Mouse (Mus musculus): ENCODE data around the gene Ppfia4. TPM values are rescaled to one million over a fixed set of nuclear protein-coding genes. Genes with fewer than 3 reads are reported as not detected.

Gene Ppfia4
- total and polyA plus RNA-seq, 2 experiments = 0.46 to 1.4 TPM

DNA sequence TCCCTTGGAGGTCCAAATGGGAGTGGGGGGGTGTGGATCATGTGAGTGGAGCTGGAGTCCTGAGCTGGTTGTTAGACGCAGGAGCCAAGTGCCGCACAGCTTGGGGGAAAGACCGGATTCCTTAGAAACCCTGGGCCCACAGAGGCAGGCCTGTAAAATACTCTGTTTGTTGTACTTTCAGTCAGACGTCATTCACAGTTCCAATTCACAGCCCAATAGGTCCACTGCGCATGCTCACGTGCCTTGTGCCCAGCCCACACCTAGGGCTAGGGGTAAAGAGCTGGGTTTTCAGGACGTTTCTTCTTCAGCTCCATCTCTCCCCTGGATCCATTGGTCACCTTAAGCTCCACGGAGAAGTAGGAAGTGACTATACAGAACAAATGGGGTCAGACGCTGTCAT lies 40.1 kb downstream of the Ppfia4 start:
- TF ChIP-seq POLR2A (IDR thresholded peaks at IDR 0.05; ENCODE audit: extremely low read depth, insufficient read depth, low read length) = no peak
- TF ChIP-seq CTCF (IDR thresholded peaks at IDR 0.05; ENCODE audit: low read depth, low read length) = no peak
- no peaks in the 10 kb centered on the region for H3K79me2 ChIP-seq (ENCODE audit: control insufficient read depth, insufficient read depth, low read length)
- no peak overlapping the region for H3K9ac ChIP-seq (ENCODE audit: low read depth, low read length)
- WGBS = 92% methylated on average over 9 of the region's 9 CpGs
- no peak for DNase-seq (ENCODE audit: extremely low read depth, low read depth, low spot score)
- H3K27ac ChIP-seq (replicated peaks; ENCODE audit: insufficient read depth, low read depth, low read length) = no peak overlapping the region
- no peak overlapping the region for H3K4me3 ChIP-seq (ENCODE audit: insufficient read depth, low read depth, low read length)
- peaks cover 9% of the 10 kb centered on the region for H3K4me1 ChIP-seq (ENCODE audit: control insufficient read depth, insufficient read depth, low read length)
- H3K27me3 ChIP-seq (ENCODE audit: control insufficient read depth, insufficient read depth, low read length) = no peaks in the 10 kb centered on the region
- no peaks in the 10 kb centered on the region for H3K36me3 ChIP-seq (ENCODE audit: control insufficient read depth, insufficient read depth, low read length)

- Histone ChIP-seq H3K4me1 (ENCODE audit: control insufficient read depth, insufficient read depth, low read length) (peaks cover 9% of the 10 kb centered on the region), H3K9ac (ENCODE audit: low read depth, low read length) (no peak overlapping the region), H3K79me2 (ENCODE audit: control insufficient read depth, insufficient read depth, low read length) (no peaks in the 10 kb centered on the region), H3K36me3 (ENCODE audit: control insufficient read depth, insufficient read depth, low read length) (no peaks in the 10 kb centered on the region), H3K27me3 (ENCODE audit: control insufficient read depth, insufficient read depth, low read length) (no peaks in the 10 kb centered on the region), H3K27ac (replicated peaks; ENCODE audit: insufficient read depth, low read depth, low read length) (no peak overlapping the region), H3K4me3 (ENCODE audit: insufficient read depth, low read depth, low read length) (no peak overlapping the region)
- TF ChIP-seq CTCF (IDR thresholded peaks at IDR 0.05; ENCODE audit: low read depth, low read length) = no peak
- DNase-seq (ENCODE audit: extremely low read depth, low read depth, low spot score) = no peak
- 65% methylated on average over 5 of the region's 5 CpGs for WGBS
These were observed 40.7 kb downstream of the Ppfia4 start for GRCm38 (mm10) chr1:134292073-134292472.

DNA sequence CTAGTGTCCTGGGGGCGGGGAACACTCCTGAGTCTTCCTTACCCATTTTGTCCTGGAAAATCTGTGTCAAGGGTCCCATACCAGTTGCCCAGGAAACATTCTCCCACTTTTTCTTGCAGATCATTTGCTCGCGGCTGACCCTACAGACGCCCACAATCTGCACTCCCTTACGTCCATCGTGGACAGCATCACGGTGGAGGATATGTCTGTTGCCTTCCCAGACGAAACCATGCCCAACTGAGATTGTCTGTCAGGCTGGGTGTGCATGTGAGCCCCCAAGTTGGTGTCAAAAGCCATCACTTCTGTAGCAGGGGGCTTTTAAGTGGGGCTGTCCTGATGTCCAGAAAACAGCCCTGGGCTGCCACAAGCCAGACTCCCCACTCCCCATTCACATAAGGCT lies 41.2 kb downstream of the Ppfia4 start:
- H3K27ac ChIP-seq (replicated peaks; ENCODE audit: insufficient read depth, low read depth, low read length) = no peak overlapping the region
- no peak for TF ChIP-seq CTCF (IDR thresholded peaks at IDR 0.05; ENCODE audit: low read depth, low read length)
- no peak for TF ChIP-seq POLR2A (IDR thresholded peaks at IDR 0.05; ENCODE audit: extremely low read depth, insufficient read depth, low read length)
- no peaks in the 10 kb centered on the region for H3K79me2 ChIP-seq (ENCODE audit: control insufficient read depth, insufficient read depth, low read length)
- WGBS = 89% methylated on average over 8 of the region's 8 CpGs
- no peaks in the 10 kb centered on the region for H3K36me3 ChIP-seq (ENCODE audit: control insufficient read depth, insufficient read depth, low read length)
- H3K4me1 ChIP-seq (ENCODE audit: control insufficient read depth, insufficient read depth, low read length) = peaks cover 9% of the 10 kb centered on the region
- no peak overlapping the region for H3K4me3 ChIP-seq (ENCODE audit: insufficient read depth, low read depth, low read length)
- H3K27me3 ChIP-seq (ENCODE audit: control insufficient read depth, insufficient read depth, low read length) = no peaks in the 10 kb centered on the region
- H3K9ac ChIP-seq (ENCODE audit: low read depth, low read length) = no peak overlapping the region
- DNase-seq (ENCODE audit: extremely low read depth, low read depth, low spot score) = no peak

GRCm38 (mm10) chr1:134290909-134291308 lies 41.8 kb downstream of the Ppfia4 start:
- no peak overlapping the region for H3K9ac ChIP-seq (ENCODE audit: low read depth, low read length)
- peak; percentile 50 for DNase-seq (ENCODE audit: extremely low read depth, low read depth, low spot score)
- H3K27me3 ChIP-seq (ENCODE audit: control insufficient read depth, insufficient read depth, low read length) = no peaks in the 10 kb centered on the region
- H3K4me1 ChIP-seq (ENCODE audit: control insufficient read depth, insufficient read depth, low read length) = peaks cover 9% of the 10 kb centered on the region
- TF ChIP-seq CTCF (IDR thresholded peaks at IDR 0.05; ENCODE audit: low read depth, low read length) (peak; percentile 79), POLR2A (IDR thresholded peaks at IDR 0.05; ENCODE audit: extremely low read depth, insufficient read depth, low read length) (no peak)
- H3K36me3 ChIP-seq (ENCODE audit: control insufficient read depth, insufficient read depth, low read length) = no peaks in the 10 kb centered on the region
- H3K79me2 ChIP-seq (ENCODE audit: control insufficient read depth, insufficient read depth, low read length) = no peaks in the 10 kb centered on the region
- WGBS = 65% methylated on average over 5 of the region's 5 CpGs
- H3K27ac ChIP-seq (replicated peaks; ENCODE audit: insufficient read depth, low read depth, low read length) = no peak overlapping the region
- H3K4me3 ChIP-seq (ENCODE audit: insufficient read depth, low read depth, low read length) = no peak overlapping the region

DNA sequence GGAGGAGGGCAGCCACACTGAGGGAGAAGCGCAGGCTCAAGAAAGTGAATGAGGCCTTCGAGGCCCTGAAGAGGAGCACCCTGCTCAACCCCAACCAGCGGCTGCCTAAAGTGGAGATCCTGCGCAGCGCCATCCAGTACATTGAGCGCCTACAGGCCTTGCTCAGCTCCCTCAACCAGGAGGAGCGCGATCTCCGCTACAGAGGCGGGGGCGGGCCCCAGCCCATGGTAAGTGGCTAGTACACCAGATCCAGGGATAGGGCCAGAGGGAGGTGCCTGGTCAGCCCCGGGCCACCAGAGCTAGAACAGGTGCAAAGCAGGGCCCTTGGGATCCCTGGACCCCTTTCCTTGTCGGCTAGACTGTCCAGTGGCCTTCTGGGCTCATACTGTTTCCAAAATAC lies 42.4 kb downstream of the Ppfia4 start:
- no peak overlapping the region for H3K4me3 ChIP-seq (ENCODE audit: insufficient read depth, low read depth, low read length)
- no peaks in the 10 kb centered on the region for H3K36me3 ChIP-seq (ENCODE audit: control insufficient read depth, insufficient read depth, low read length)
- no peak for DNase-seq (ENCODE audit: extremely low read depth, low read depth, low spot score)
- H3K27ac ChIP-seq (replicated peaks; ENCODE audit: insufficient read depth, low read depth, low read length) = no peak overlapping the region
- H3K9ac ChIP-seq (ENCODE audit: low read depth, low read length) = no peak overlapping the region
- TF ChIP-seq CTCF (IDR thresholded peaks at IDR 0.05; ENCODE audit: low read depth, low read length) (no peak), POLR2A (IDR thresholded peaks at IDR 0.05; ENCODE audit: extremely low read depth, insufficient read depth, low read length) (no peak)
- peaks cover 9% of the 10 kb centered on the region for H3K4me1 ChIP-seq (ENCODE audit: control insufficient read depth, insufficient read depth, low read length)
- H3K27me3 ChIP-seq (ENCODE audit: control insufficient read depth, insufficient read depth, low read length) = no peaks in the 10 kb centered on the region
- no peaks in the 10 kb centered on the region for H3K79me2 ChIP-seq (ENCODE audit: control insufficient read depth, insufficient read depth, low read length)
- WGBS = 95% methylated on average over 13 of the region's 13 CpGs

- no peak within 1 kb of the TSS for H3K9ac ChIP-seq (ENCODE audit: low read depth, low read length)
- H3K4me1 ChIP-seq (ENCODE audit: control insufficient read depth, insufficient read depth, low read length) = peaks cover 8% of the 10 kb centered on the region
- H3K4me3 ChIP-seq (ENCODE audit: insufficient read depth, low read depth, low read length) = no peak within 1 kb of the TSS
- 89% methylated on average over 11 of the region's 11 CpGs for WGBS
- no peak for TF ChIP-seq POLR2A (IDR thresholded peaks at IDR 0.05; ENCODE audit: extremely low read depth, insufficient read depth, low read length)
- no peak for TF ChIP-seq CTCF (IDR thresholded peaks at IDR 0.05; ENCODE audit: low read depth, low read length)
- no peak for DNase-seq (ENCODE audit: extremely low read depth, low read depth, low spot score)
- no peaks in the 10 kb centered on the region for H3K36me3 ChIP-seq (ENCODE audit: control insufficient read depth, insufficient read depth, low read length)
- H3K27me3 ChIP-seq (ENCODE audit: control insufficient read depth, insufficient read depth, low read length) = no peaks in the 10 kb centered on the region
- H3K27ac ChIP-seq (replicated peaks; ENCODE audit: insufficient read depth, low read depth, low read length) = no peak within 1 kb of the TSS
- H3K79me2 ChIP-seq (ENCODE audit: control insufficient read depth, insufficient read depth, low read length) = no peaks in the 10 kb centered on the region
These were observed 43.1 kb downstream of the Ppfia4 start, which contains the start of gene Myog for GRCm38 (mm10) chr1:134289598-134290099. Myog (plus strand) TSS chr1:134289989.

Measured in liver, adult 2 months (tissue).